Mouse (Mus musculus): ENCODE results near the gene Clta. TPM values are rescaled to one million over a fixed set of nuclear protein-coding genes. Genes with fewer than 3 reads are reported as not detected.

Clta gene
- total and polyA plus RNA-seq, 3 experiments, result 451 to 589 TPM; not detected in 1

GRCm38 (mm10) chr4:44022766-44023165 is 18.5 kb downstream of the Clta start:
- Histone ChIP-seq H3K27me3 (ENCODE audit: control insufficient read depth in 1 of 2, insufficient read depth in 2 of 2, low read length in 2 of 2) (no peaks in the 10 kb centered on the region), H3K4me3 (ENCODE audit: control insufficient read depth in 1 of 2, insufficient read depth in 1 of 2, low read depth in 2 of 2, low read length in 2 of 2) (no peak overlapping the region), H3K36me3 (ENCODE audit: control insufficient read depth in 1 of 2, insufficient read depth in 2 of 2, low read length in 2 of 2) (peaks cover 0 to 40% of the 10 kb centered on the region in 2 experiments; a peak in 2 of 4 replicates), H3K79me2 (ENCODE audit: control insufficient read depth, insufficient read depth, low read length, poor library complexity) (peaks cover 35% of the 10 kb centered on the region), H3K9me3 (replicated peaks; ENCODE audit: insufficient read depth, low read length) (no peaks in the 10 kb centered on the region), H3K4me1 (ENCODE audit: control insufficient read depth in 1 of 2, insufficient read depth in 2 of 2, low read length in 2 of 2) (no peaks in the 10 kb centered on the region), H3K9ac (ENCODE audit: control insufficient read depth, low read depth, low read length, poor library complexity, severe bottlenecking) (no peak overlapping the region), H3K27ac (ENCODE audit: control insufficient read depth, low read depth, low read length) (no peak overlapping the region)
- no peak for DNase-seq (ENCODE audit: low read depth, low spot score)
- TF ChIP-seq CHD2 (IDR thresholded peaks at IDR 0.05; ENCODE audit: low read length) (no peak), POLR2AphosphoS5 (IDR thresholded peaks at IDR 0.05; ENCODE audit: borderline replicate concordance, low read depth, low read length) (no peak), UBTF (IDR thresholded peaks at IDR 0.05; ENCODE audit: borderline replicate concordance, insufficient read depth, low read depth, low read length) (no peak), ETS1 (IDR thresholded peaks at IDR 0.05; ENCODE audit: low read depth, low read length) (no peak), CTCF (IDR thresholded peaks at IDR 0.05 in 2 of 3, conservative IDR thresholded peaks at IDR 0.05 in 1 of 3; ENCODE audit: control insufficient read depth in 1 of 3, insufficient read depth in 1 of 3, low read depth in 2 of 3, low read length in 3 of 3, poor library complexity in 1 of 3, severe bottlenecking in 1 of 3) (no peak), SIN3A (IDR thresholded peaks at IDR 0.05; ENCODE audit: low read length) (no peak), RAD21 (IDR thresholded peaks at IDR 0.05; ENCODE audit: low read depth, low read length) (no peak), GABPA (IDR thresholded peaks at IDR 0.05; ENCODE audit: low read depth, low read length) (no peak)

- Histone ChIP-seq H3K4me1 (ENCODE audit: control insufficient read depth in 1 of 2, insufficient read depth in 2 of 2, low read length in 2 of 2) (no peaks in the 10 kb centered on the region), H3K36me3 (ENCODE audit: control insufficient read depth in 1 of 2, insufficient read depth in 2 of 2, low read length in 2 of 2) (peaks cover 0 to 48% of the 10 kb centered on the region in 2 experiments; a peak in 2 of 4 replicates)
- no peak for TF ChIP-seq UBTF (IDR thresholded peaks at IDR 0.05; ENCODE audit: borderline replicate concordance, insufficient read depth, low read depth, low read length)
- no peak for TF ChIP-seq USF2 (IDR thresholded peaks at IDR 0.05; ENCODE audit: borderline replicate concordance in 1 of 2, insufficient read depth in 1 of 2, low read depth in 1 of 2, low read length in 2 of 2)
- TF ChIP-seq ZC3H11A (IDR thresholded peaks at IDR 0.05; ENCODE audit: low read depth, low read length), result no peak
- no peak for TF ChIP-seq POLR2A (IDR thresholded peaks at IDR 0.05; ENCODE audit: control insufficient read depth in 1 of 2, insufficient read depth in 1 of 2, low read depth in 1 of 2, low read length in 2 of 2, poor library complexity in 1 of 2)
- no peak for TF ChIP-seq KAT2A (conservative IDR thresholded peaks at IDR 0.05; ENCODE audit: low read depth, low read length)
- no peak for TF ChIP-seq MXI1 (IDR thresholded peaks at IDR 0.05; ENCODE audit: low read depth, low read length)
- no peak for TF ChIP-seq MAZ (IDR thresholded peaks at IDR 0.05; ENCODE audit: low read depth, low read length)
- no peak for TF ChIP-seq USF1 (IDR thresholded peaks at IDR 0.05; ENCODE audit: low read depth, low read length)
These were observed 19.4 kb downstream of the Clta start for GRCm38 (mm10) chr4:44023681-44024080.

More at GRCm38 (mm10) chr4:44023681-44024080, 19.4 kb downstream of the Clta start:
- H3K79me2 ChIP-seq (ENCODE audit: control insufficient read depth, insufficient read depth, low read length, poor library complexity), result peaks cover 28% of the 10 kb centered on the region
- no peak overlapping the region for H3K9ac ChIP-seq (ENCODE audit: control insufficient read depth, low read depth, low read length, poor library complexity, severe bottlenecking)
- no peaks in the 10 kb centered on the region for H3K9me3 ChIP-seq (replicated peaks; ENCODE audit: insufficient read depth, low read length)
- no peak overlapping the region for H3K4me3 ChIP-seq (ENCODE audit: control insufficient read depth in 1 of 2, insufficient read depth in 1 of 2, low read depth in 2 of 2, low read length in 2 of 2)
- no peak for DNase-seq (ENCODE audit: low read depth, low spot score)
- no peak overlapping the region for H3K27ac ChIP-seq (ENCODE audit: control insufficient read depth, low read depth, low read length)
- no peaks in the 10 kb centered on the region for H3K27me3 ChIP-seq (ENCODE audit: control insufficient read depth in 1 of 2, insufficient read depth in 2 of 2, low read length in 2 of 2)
